Mouse (Mus musculus): Measurements from ENCODE around the gene Fgd5.

DNA sequence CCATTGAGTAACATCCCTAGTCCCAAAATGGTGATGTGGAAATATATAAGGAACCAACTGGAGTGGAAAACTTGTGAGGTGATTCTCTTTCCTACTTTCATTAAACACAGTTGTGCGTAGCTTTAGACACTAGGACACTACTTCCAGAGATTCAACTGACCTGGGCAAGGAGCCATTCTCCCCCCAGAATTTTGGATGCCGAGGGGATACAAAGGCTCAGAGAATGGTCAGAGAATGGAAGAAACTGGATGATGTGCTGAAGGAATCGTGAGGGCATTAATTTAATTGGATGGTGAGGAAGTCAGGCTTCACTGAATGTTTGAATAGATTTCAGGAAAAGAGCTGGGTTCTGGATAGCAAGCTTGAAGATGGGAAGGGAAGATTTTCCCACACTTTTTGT, 114.1 kb downstream of the Fgd5 start:
- TF ChIP-seq CTCF (IDR thresholded peaks at IDR 0.05; ENCODE audit: insufficient read depth, low read depth, low read length) = no peak
- TF ChIP-seq POLR2A (IDR thresholded peaks at IDR 0.05; ENCODE audit: insufficient read depth, low read depth, low read length) = no peak
